Mouse (Mus musculus): ENCODE data around the gene Il16.

DNA sequence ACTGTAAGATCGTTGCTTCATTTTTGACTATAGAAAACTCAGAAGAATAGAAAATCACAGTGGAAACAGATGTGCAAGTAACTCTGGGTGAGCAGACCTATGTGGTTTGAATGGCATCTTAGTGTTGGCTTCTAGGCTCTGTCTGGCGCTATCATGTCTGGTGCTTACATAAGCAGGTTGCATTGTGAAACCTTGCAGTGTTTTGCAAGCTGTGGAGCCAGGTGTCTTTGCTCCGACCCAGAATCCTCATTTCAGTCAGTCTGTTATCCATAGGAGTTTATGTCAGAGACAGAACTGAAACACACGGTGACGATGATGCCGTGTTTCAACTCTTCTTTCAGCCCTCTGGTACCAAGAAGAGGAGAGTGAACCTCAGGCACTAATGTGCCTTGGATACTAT, 111.7 kb downstream of the Il16 start:
- TF ChIP-seq POLR2A (IDR thresholded peaks at IDR 0.05; ENCODE audit: borderline replicate concordance, extremely low read depth, low read depth, low read length): no peak
- no peak for TF ChIP-seq CTCF (IDR thresholded peaks at IDR 0.05; ENCODE audit: insufficient read depth, low read length)

All from lung, adult 2 months (tissue).